Mouse (Mus musculus) activated CD4-positive, CD25-positive, alpha-beta regulatory T cell, adult 4 months (primary cell): ENCODE measurements around the gene Rfesd. TPM values are rescaled to one million over a fixed set of nuclear protein-coding genes. Genes with fewer than 3 reads are reported as not detected.

Source experiments
- ATAC-seq: one replicate; pipeline ENCODE4 v1.8.0; 2017
- polyA plus RNA-seq, 2 experiments: library from polyadenylated mRNA; unstranded; fragments of 100-300 nt; shearing (Covaris generic); gene quantifications; one replicate each; pipeline ENCODE4 v1.2.1; 2017

Gene Rfesd
- polyA plus RNA-seq, 2 experiments from 2014 or later, result 35.9 to 38.4 TPM

- no peak for ATAC-seq
These were observed 41.9 kb downstream of the Rfesd start for GRCm38 (mm10) chr13:75976649-75977048.

GRCm38 (mm10) chr13:75976218-75976617, 42.3 kb downstream of the Rfesd start:
- no peak for ATAC-seq

GRCm38 (mm10) chr13:75975629-75976028, 42.9 kb downstream of the Rfesd start:
- ATAC-seq, result no peak

- no peak for ATAC-seq
These were observed 44.0 kb downstream of the Rfesd start for GRCm38 (mm10) chr13:75974481-75974880.

GRCm38 (mm10) chr13:75966850-75967249, 51.7 kb downstream of the Rfesd start, which contains the start of gene Spata9:
Gene Spata9, plus strand, starts transcription at chr13:75967150.
- ATAC-seq, result no peak

- ATAC-seq, result no peak
These were observed 63.0 kb downstream of the Rfesd start for GRCm38 (mm10) chr13:75955357-75955992.

Other genes with a start within 250 kb of the Rfesd start
- 100 to 1,000 TPM; 318 to 351 TPM for gene Glrx, start 178.9 kb downstream of the Rfesd start, polyA plus RNA-seq
- not detected for gene Rhobtb3, start 74.8 kb downstream of the Rfesd start, polyA plus RNA-seq
- under 1 TPM in 1 of 2 experiments, not detected in 1; 0.48 TPM for gene Spata9, start 51.6 kb downstream of the Rfesd start, polyA plus RNA-seq
- not detected for gene Gpr150, start 38.3 kb upstream of the Rfesd start, polyA plus RNA-seq
- gene Arsk, start 79.9 kb upstream of the Rfesd start, polyA plus RNA-seq, result 1 to 10 TPM; 4.7 to 10.0 TPM
- gene Ttc37, start 80.0 kb upstream of the Rfesd start, polyA plus RNA-seq, result 10 to 100 TPM; 16.8 to 17.8 TPM